Mouse (Mus musculus): ENCODE data around the gene Vps37c. TPM values are rescaled to one million over a fixed set of nuclear protein-coding genes. Genes with fewer than 3 reads are reported as not detected.
A peak's percentile ranks its signal among the peaks of the same experiment; 100 is the strongest.

Vps37c gene
- total and polyA plus RNA-seq, 3 experiments = 18.6 to 24.6 (median 20.7) TPM

DNA sequence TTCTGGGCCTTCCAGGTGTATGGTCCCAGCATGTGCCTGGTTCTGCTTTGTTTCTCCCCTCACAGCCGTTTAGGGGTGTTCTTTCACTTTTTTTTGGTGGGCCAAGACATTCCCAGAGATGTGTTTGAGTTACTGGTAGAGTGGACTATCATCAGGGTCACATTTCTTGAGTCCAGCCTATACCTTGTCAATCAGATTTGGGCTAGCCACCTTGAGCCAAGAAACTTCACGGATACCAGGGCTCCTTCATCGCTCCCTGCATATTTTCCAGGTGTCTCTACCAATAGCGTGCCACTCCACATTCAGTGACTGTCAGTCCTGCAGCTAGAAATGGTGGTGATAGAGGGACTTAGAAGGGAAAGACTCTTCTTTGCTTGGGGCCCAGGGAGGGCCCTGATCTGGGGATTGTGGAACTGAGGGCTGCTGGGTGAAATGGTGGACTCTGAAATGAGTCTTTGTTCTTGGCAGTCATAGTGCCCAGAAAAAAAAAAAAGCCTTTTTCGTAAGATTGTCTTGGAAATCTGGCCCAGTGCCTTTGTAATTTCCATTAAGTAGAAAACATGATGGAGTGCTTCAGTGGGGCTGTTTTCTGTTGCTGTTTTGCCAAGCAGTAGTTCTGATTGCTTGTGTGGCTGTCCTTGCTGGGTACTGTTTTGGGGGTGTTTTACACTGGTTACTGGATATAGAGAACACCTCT, 1.1 kb downstream of the Vps37c start:
- Histone ChIP-seq H3K4me3 (peak overlapping the region; percentile 79), H3K27ac (peak overlapping the region; percentile 93), H3K36me3 (ENCODE audit: control insufficient read depth, insufficient read depth, low read length) (peaks cover 6% of the 10 kb centered on the region; the same call in 1 of the 2 replicates), H3K9ac (ENCODE audit: low read depth, low read length) (peak overlapping the region; percentile 95), H3K4me1 (ENCODE audit: control insufficient read depth, insufficient read depth, low read length) (peaks cover 15% of the 10 kb centered on the region), H3K27me3 (ENCODE audit: control insufficient read depth, insufficient read depth, low read length) (no peaks in the 10 kb centered on the region), H3K79me2 (replicated peaks; ENCODE audit: control insufficient read depth, insufficient read depth, low read length) (peaks cover 5% of the 10 kb centered on the region)
- 21% methylated on average over 5 of the region's 5 CpGs for WGBS
- no peak for TF ChIP-seq CTCF (IDR thresholded peaks at IDR 0.05)
- TF ChIP-seq POLR2A (IDR thresholded peaks at IDR 0.05; ENCODE audit: insufficient read depth, low read depth, low read length) = no peak
- no peak for TF ChIP-seq EP300 (IDR thresholded peaks at IDR 0.05; ENCODE audit: insufficient read depth, low read depth, low read length)
- DNase-seq = no peak
- intact Hi-C loops (cut with DNase I) = no loop called here

GRCm38 (mm10) chr19:10690336-10690735, 1.8 kb downstream of the Vps37c start:
- Histone ChIP-seq H3K27me3 (ENCODE audit: control insufficient read depth, insufficient read depth, low read length) (no peaks in the 10 kb centered on the region), H3K4me1 (ENCODE audit: control insufficient read depth, insufficient read depth, low read length) (peaks cover 16% of the 10 kb centered on the region), H3K9ac (ENCODE audit: low read depth, low read length) (no peak overlapping the region), H3K4me3 (no peak overlapping the region; the same call in 1 of the 2 replicates), H3K36me3 (ENCODE audit: control insufficient read depth, insufficient read depth, low read length) (peaks cover 6% of the 10 kb centered on the region; the same call in 1 of the 2 replicates), H3K79me2 (replicated peaks; ENCODE audit: control insufficient read depth, insufficient read depth, low read length) (peaks cover 7% of the 10 kb centered on the region), H3K27ac (peak overlapping the region; percentile 93)
- intact Hi-C loops (cut with DNase I) = no loop called here
- no peak for TF ChIP-seq EP300 (IDR thresholded peaks at IDR 0.05; ENCODE audit: insufficient read depth, low read depth, low read length)
- no peak for TF ChIP-seq POLR2A (IDR thresholded peaks at IDR 0.05; ENCODE audit: insufficient read depth, low read depth, low read length)
- no peak for TF ChIP-seq CTCF (IDR thresholded peaks at IDR 0.05)
- DNase-seq = peak in 1 of 2 experiments; percentile 56
- 34% methylated on average over 3 of the region's 3 CpGs for WGBS

GRCm38 (mm10) chr19:10691121-10691520, 2.6 kb downstream of the Vps37c start:
- Histone ChIP-seq H3K36me3 (ENCODE audit: control insufficient read depth, insufficient read depth, low read length) (peaks cover 6% of the 10 kb centered on the region; the same call in 1 of the 2 replicates), H3K9ac (ENCODE audit: low read depth, low read length) (no peak overlapping the region), H3K27ac (peak overlapping the region; percentile 64), H3K27me3 (ENCODE audit: control insufficient read depth, insufficient read depth, low read length) (no peaks in the 10 kb centered on the region), H3K4me3 (no peak overlapping the region), H3K79me2 (replicated peaks; ENCODE audit: control insufficient read depth, insufficient read depth, low read length) (peaks cover 7% of the 10 kb centered on the region), H3K4me1 (ENCODE audit: control insufficient read depth, insufficient read depth, low read length) (peaks cover 16% of the 10 kb centered on the region)
- WGBS = 90% methylated on average over 4 of the region's 4 CpGs
- DNase-seq = no peak
- TF ChIP-seq CTCF (IDR thresholded peaks at IDR 0.05) (no peak), POLR2A (IDR thresholded peaks at IDR 0.05; ENCODE audit: insufficient read depth, low read depth, low read length) (no peak), EP300 (IDR thresholded peaks at IDR 0.05; ENCODE audit: insufficient read depth, low read depth, low read length) (no peak)
- intact Hi-C loops (cut with DNase I) = no loop called here

GRCm38 (mm10) chr19:10691660-10692059, 3.1 kb downstream of the Vps37c start:
- Histone ChIP-seq H3K27ac (no peak overlapping the region; the same call in 1 of the 2 replicates), H3K4me3 (no peak overlapping the region), H3K79me2 (replicated peaks; ENCODE audit: control insufficient read depth, insufficient read depth, low read length) (peaks cover 7% of the 10 kb centered on the region), H3K36me3 (ENCODE audit: control insufficient read depth, insufficient read depth, low read length) (peaks cover 6% of the 10 kb centered on the region; the same call in 1 of the 2 replicates), H3K4me1 (ENCODE audit: control insufficient read depth, insufficient read depth, low read length) (peaks cover 16% of the 10 kb centered on the region), H3K27me3 (ENCODE audit: control insufficient read depth, insufficient read depth, low read length) (no peaks in the 10 kb centered on the region), H3K9ac (ENCODE audit: low read depth, low read length) (no peak overlapping the region)
- TF ChIP-seq EP300 (IDR thresholded peaks at IDR 0.05; ENCODE audit: insufficient read depth, low read depth, low read length) (no peak), POLR2A (IDR thresholded peaks at IDR 0.05; ENCODE audit: insufficient read depth, low read depth, low read length) (no peak), CTCF (IDR thresholded peaks at IDR 0.05) (no peak)
- intact Hi-C loops (cut with DNase I) = no loop called here
- WGBS = 84% methylated on average over 3 of the region's 3 CpGs
- no peak for DNase-seq

DNA sequence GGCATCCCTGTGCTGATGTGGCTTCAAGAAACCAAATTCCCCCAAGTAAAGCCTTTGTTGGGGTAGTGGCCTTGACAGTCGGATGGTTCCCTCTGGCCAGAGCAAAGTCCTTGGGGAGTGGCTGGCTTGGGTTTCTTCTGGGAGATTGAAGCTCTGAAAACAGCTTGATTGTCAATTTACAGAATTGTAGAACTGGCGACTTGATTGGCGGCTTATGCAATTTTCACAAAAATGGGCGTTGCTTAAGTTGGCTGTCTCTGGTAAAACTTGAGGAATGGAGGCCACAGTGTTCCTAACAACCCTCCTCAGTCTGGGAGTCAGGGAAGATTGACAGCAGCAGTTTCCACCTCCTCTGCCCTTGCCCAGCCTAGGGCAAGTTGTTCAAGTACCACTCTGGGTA, 3.8 kb downstream of the Vps37c start:
- no peak for DNase-seq
- H3K9ac ChIP-seq (ENCODE audit: low read depth, low read length) = no peak overlapping the region
- intact Hi-C loops (cut with DNase I) = no loop called here
- H3K27ac ChIP-seq = no peak overlapping the region
- H3K4me3 ChIP-seq = no peak overlapping the region
- H3K4me1 ChIP-seq (ENCODE audit: control insufficient read depth, insufficient read depth, low read length) = peaks cover 16% of the 10 kb centered on the region
- TF ChIP-seq EP300 (IDR thresholded peaks at IDR 0.05; ENCODE audit: insufficient read depth, low read depth, low read length) (no peak), CTCF (IDR thresholded peaks at IDR 0.05) (no peak), POLR2A (IDR thresholded peaks at IDR 0.05; ENCODE audit: insufficient read depth, low read depth, low read length) (no peak)
- H3K27me3 ChIP-seq (ENCODE audit: control insufficient read depth, insufficient read depth, low read length) = no peaks in the 10 kb centered on the region
- H3K36me3 ChIP-seq (ENCODE audit: control insufficient read depth, insufficient read depth, low read length) = peaks cover 6% of the 10 kb centered on the region; the same call in 1 of the 2 replicates
- peaks cover 7% of the 10 kb centered on the region for H3K79me2 ChIP-seq (replicated peaks; ENCODE audit: control insufficient read depth, insufficient read depth, low read length)
- WGBS = 87% methylated on average over 4 of the region's 4 CpGs
